Comparison of ENCODE assay signal across 8 mouse cellular contexts in the genomic region with DNA sequence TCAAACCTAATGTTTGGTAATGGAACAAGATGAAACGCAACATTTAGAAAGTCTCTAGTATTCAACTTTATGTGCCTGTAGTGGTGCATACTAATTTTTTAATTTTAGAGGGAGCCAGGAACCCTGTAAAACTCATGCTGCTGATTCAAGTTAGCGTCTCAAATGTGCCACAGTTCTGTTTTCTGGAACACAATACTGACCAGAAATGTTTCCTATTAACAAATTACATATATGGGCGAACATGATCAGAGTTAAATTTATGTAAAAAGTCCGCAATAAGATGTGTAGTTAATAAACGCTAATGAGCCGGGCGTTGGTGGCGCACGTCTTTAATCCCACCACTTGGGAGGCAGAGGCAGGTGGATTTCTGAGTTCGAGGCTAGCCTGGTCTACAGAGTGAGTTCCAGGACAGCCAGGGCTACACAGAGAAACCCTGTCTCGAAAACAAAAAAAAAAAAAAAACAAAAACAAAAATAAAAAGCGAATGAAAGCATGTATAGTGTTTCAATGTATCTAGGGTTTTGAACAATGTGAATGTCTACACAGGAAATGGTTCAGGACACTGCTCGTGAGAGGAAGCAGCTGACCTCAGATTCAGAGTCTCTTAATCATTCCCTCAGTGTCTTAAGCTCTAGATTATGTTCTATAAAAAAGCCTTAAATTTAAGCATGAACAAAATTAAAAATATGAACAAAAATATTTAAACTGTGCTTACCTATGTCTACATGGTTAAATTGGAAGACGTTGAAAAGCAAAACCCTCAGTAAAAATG. TPM values are rescaled to one million over a fixed set of nuclear protein-coding genes. Genes with fewer than 3 reads are reported as not detected.
DNase-seq lines count a peak whose midpoint lies in the region; ATAC-seq and TF ChIP-seq lines count a peak whose summit lies in the region.

No protein-coding gene starts in this region.

- no peak for DNase-seq in kidney, postnatal 0 days (ENCODE audit: low spot score)
- DNase-seq in kidney, adult 11 months, result no peak
- no peak for DNase-seq in intestine, embryonic 14.5 days (ENCODE audit: low spot score)
- no peak for DNase-seq in cerebellum, adult 11 months
- DNase-seq in right cerebral cortex, postnatal 4 days, result no peak
- no peak for DNase-seq in right cerebral cortex, postnatal 36 days (ENCODE audit: low spot score in 2 of 2)

- H3K27ac ChIP-seq in kidney, postnatal 0 days, result peak overlapping the region; percentile 99
- H3K27ac ChIP-seq in embryonic facial prominence, embryonic 12.5 days, result peak overlapping the region; percentile 100
- peak overlapping the region; percentile 96 for H3K27ac ChIP-seq in intestine, embryonic 14.5 days (ENCODE audit: low read depth)
- peak overlapping the region; percentile 99; the same call in 1 of the 2 replicates for H3K27ac ChIP-seq in neural tube, embryonic 12.5 days

- H3K4me1 ChIP-seq in kidney, postnatal 0 days (replicated peaks; ENCODE audit: insufficient read depth, low read length), result peaks cover 12% of the 10 kb centered on the region; the same call in 1 of the 2 replicates
- H3K4me1 ChIP-seq in embryonic facial prominence, embryonic 12.5 days, result peaks cover 20% of the 10 kb centered on the region
- peaks cover 17% of the 10 kb centered on the region for H3K4me1 ChIP-seq in intestine, embryonic 14.5 days (replicated peaks; ENCODE audit: control insufficient read depth, insufficient read depth, low read length)
- peaks cover 19% of the 10 kb centered on the region for H3K4me1 ChIP-seq in neural tube, embryonic 12.5 days

- peak overlapping the region; percentile 98 for H3K9ac ChIP-seq in kidney, postnatal 0 days (ENCODE audit: low read depth, low read length)
- peak overlapping the region; percentile 100 for H3K9ac ChIP-seq in embryonic facial prominence, embryonic 12.5 days
- H3K9ac ChIP-seq in intestine, embryonic 14.5 days (ENCODE audit: low read length), result peak overlapping the region; percentile 100
- peak overlapping the region; percentile 99 for H3K9ac ChIP-seq in neural tube, embryonic 12.5 days

- WGBS in kidney, postnatal 0 days, result 72% methylated on average over 14 of the region's 14 CpGs
- 77% methylated on average over 14 of the region's 14 CpGs for WGBS in embryonic facial prominence, embryonic 12.5 days
- WGBS in intestine, embryonic 14.5 days, result 76% methylated on average over 14 of the region's 14 CpGs
- 85% methylated on average over 14 of the region's 14 CpGs for WGBS in neural tube, embryonic 12.5 days

- H3K36me3 ChIP-seq in kidney, postnatal 0 days (ENCODE audit: insufficient read depth, low read length), result no peaks in the 10 kb centered on the region
- no peaks in the 10 kb centered on the region; the same call in 1 of the 2 replicates for H3K36me3 ChIP-seq in embryonic facial prominence, embryonic 12.5 days
- H3K36me3 ChIP-seq in intestine, embryonic 14.5 days (ENCODE audit: control insufficient read depth, insufficient read depth, low read length), result no peaks in the 10 kb centered on the region
- H3K36me3 ChIP-seq in neural tube, embryonic 12.5 days, result no peaks in the 10 kb centered on the region

- H3K4me2 ChIP-seq in kidney, postnatal 0 days (ENCODE audit: low read length), result peak overlapping the region; percentile 69
- peak overlapping the region; percentile 72 for H3K4me2 ChIP-seq in embryonic facial prominence, embryonic 12.5 days (replicated peaks)
- H3K4me2 ChIP-seq in intestine, embryonic 14.5 days (ENCODE audit: low read length), result peak overlapping the region; percentile 50
- H3K4me2 ChIP-seq in neural tube, embryonic 12.5 days (replicated peaks), result peak overlapping the region; percentile 74

- no peak for TF ChIP-seq CTCF in kidney, postnatal 0 days (IDR thresholded peaks at IDR 0.05; ENCODE audit: low read depth)

- no peaks in the 10 kb centered on the region for H3K27me3 ChIP-seq in kidney, postnatal 0 days (ENCODE audit: insufficient read depth, low read length)
- no peaks in the 10 kb centered on the region for H3K27me3 ChIP-seq in embryonic facial prominence, embryonic 12.5 days
- H3K27me3 ChIP-seq in intestine, embryonic 14.5 days (replicated peaks; ENCODE audit: control insufficient read depth, insufficient read depth, low read length), result no peaks in the 10 kb centered on the region
- H3K27me3 ChIP-seq in neural tube, embryonic 12.5 days (replicated peaks), result no peaks in the 10 kb centered on the region

- ATAC-seq in kidney, postnatal 0 days (replicated peaks; ENCODE audit: low FRiP score, low read depth), result no peak
- ATAC-seq in embryonic facial prominence, embryonic 12.5 days (ENCODE audit: insufficient number of reproducible peaks, insufficient read depth, low FRiP score, low TSS enrichment), result no peak
- ATAC-seq in intestine, embryonic 14.5 days (replicated peaks; ENCODE audit: low FRiP score, low TSS enrichment, low read depth), result no peak
- ATAC-seq in neural tube, embryonic 12.5 days (ENCODE audit: low FRiP score, low read depth), result no peak

- peak overlapping the region; percentile 96 for H3K4me3 ChIP-seq in kidney, postnatal 0 days (replicated peaks; ENCODE audit: low read depth, low read length)
- H3K4me3 ChIP-seq in embryonic facial prominence, embryonic 12.5 days, result peak overlapping the region; percentile 96
- H3K4me3 ChIP-seq in intestine, embryonic 14.5 days (ENCODE audit: low read depth, low read length), result peak overlapping the region; percentile 92
- H3K4me3 ChIP-seq in neural tube, embryonic 12.5 days, result peak overlapping the region; percentile 97

- H3K9me3 ChIP-seq in kidney, postnatal 0 days (replicated peaks; ENCODE audit: low read length), result no peaks in the 10 kb centered on the region
- H3K9me3 ChIP-seq in embryonic facial prominence, embryonic 12.5 days, result no peaks in the 10 kb centered on the region
- no peaks in the 10 kb centered on the region for H3K9me3 ChIP-seq in intestine, embryonic 14.5 days (ENCODE audit: control insufficient read depth, low read length)
- H3K9me3 ChIP-seq in neural tube, embryonic 12.5 days, result no peaks in the 10 kb centered on the region

RNA-seq across cellular contexts. Expression of gene Tmpo, which starts 8.6 kb away (rescaled TPM):
- polyA plus RNA-seq in kidney, postnatal 0 days (2015; fragmentation: Nextera tagmentation; extraction: Ambion mirVana), result 156 and 160 TPM in 2 replicates
- polyA plus RNA-seq in embryonic facial prominence, embryonic 12.5 days (2016; fragmentation: Nextera tagmentation; extraction: Ambion mirVana), result 366 and 400 TPM in 2 replicates
- polyA plus RNA-seq in intestine, embryonic 14.5 days (2014; fragmentation: Nextera tagmentation; extraction: Ambion mirVana), result 219 TPM in 2 replicates
- polyA plus RNA-seq in neural tube, embryonic 12.5 days (2016; fragmentation: Nextera tagmentation; extraction: Ambion mirVana), result 269 and 292 TPM in 2 replicates

RNA-seq across cellular contexts. Expression of gene Slc25a3, which starts 48.7 kb away (rescaled TPM):
- 894 and 974 TPM in 2 replicates for polyA plus RNA-seq in kidney, postnatal 0 days (2015; fragmentation: Nextera tagmentation; extraction: Ambion mirVana)
- polyA plus RNA-seq in embryonic facial prominence, embryonic 12.5 days (2016; fragmentation: Nextera tagmentation; extraction: Ambion mirVana), result 400 and 412 TPM in 2 replicates
- 555 and 608 TPM in 2 replicates for polyA plus RNA-seq in intestine, embryonic 14.5 days (2014; fragmentation: Nextera tagmentation; extraction: Ambion mirVana)
- polyA plus RNA-seq in neural tube, embryonic 12.5 days (2016; fragmentation: Nextera tagmentation; extraction: Ambion mirVana), result 415 and 417 TPM in 2 replicates
